Mouse (Mus musculus): ENCODE measurements around the gene Aqp3.
"Not testable (repeated sequence)": the region's sequence is repeated elsewhere in the genome, so short reads cannot be mapped to it uniquely, and the experiment has no call there.

The Aqp3 gene

DNA sequence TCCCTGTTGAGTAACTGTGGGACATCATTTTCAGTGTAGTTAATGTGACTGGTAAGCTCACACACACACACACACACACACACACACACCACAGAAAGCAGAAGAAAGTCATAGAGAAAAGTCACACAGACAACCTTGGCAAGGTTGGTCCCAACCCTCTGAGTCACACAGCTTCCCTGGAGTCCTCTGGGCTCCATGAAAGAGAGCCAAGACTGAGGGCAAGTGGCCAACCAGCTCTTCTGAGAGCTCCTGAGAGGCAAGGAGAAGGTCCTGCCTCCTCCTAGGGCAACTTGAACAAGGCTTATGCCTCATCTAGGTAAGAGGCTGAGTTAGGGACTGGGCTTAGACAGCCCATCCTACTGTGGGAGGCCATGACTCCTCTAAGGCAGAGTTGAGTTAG lies 4.9 kb upstream of the Aqp3 start:
- DNase-seq (ENCODE audit: low spot score in 2 of 2): no peak

DNA sequence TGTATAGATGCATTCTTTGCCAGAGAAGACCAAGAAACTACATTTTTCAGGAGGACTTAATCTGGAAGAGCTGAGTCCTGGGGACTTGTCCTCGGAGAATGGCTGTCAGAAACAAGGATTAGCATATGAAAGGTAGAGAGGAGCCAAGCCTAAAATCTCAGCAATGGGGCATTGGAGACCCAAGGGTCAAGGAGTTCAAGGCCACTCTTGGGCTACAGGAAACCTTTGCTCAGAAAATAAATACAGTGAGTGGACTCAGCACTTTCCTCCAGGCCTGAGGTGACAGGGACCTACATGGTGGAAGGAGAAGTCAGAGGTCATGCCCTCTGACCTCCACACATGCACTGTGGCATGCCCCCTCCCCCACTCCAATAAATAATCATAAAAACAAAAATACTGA lies 3.0 kb upstream of the Aqp3 start:
- DNase-seq (ENCODE audit: low spot score in 2 of 2): no peak

DNA sequence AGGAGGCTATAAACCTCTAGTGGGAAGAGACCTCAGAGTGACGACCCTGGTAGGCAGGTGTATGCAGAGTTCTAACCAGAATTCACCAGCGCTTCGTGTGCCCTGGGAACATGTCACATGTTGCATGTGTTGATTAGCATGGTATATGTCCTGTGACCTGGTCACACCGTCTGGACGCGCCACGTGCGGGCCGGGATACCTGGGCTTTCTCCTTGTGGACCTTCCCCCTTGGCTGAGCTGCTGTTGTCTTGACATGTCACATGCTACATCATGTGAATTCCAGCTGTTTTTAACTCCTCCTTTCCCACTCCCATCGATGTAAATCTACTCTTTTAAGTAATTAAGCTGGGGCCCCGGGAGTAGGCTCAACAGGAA lies 581 bp upstream of the Aqp3 start:
- no peak for DNase-seq (ENCODE audit: low spot score in 2 of 2)

DNA sequence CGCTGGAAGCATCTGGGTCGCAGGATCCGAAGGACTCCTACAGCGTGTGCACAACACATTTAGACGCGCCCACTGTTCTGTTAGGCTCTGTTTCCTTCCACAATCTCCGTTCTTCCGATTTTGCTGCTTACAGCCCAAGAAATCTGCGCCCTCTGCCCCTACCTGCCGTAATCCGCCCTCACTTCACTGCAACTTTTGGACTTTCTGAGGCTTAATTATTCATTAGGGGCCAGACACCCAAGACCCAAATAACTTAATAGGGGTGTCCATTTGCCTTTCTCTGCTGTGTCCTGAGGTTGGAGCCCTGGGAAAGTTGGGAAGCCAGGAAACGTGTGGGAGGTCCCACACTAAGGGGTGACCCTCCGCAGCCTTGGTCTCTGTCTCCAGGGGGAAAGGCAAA lies 602 bp downstream of the Aqp3 start:
- DNase-seq (ENCODE audit: low spot score in 2 of 2): no peak

DNA sequence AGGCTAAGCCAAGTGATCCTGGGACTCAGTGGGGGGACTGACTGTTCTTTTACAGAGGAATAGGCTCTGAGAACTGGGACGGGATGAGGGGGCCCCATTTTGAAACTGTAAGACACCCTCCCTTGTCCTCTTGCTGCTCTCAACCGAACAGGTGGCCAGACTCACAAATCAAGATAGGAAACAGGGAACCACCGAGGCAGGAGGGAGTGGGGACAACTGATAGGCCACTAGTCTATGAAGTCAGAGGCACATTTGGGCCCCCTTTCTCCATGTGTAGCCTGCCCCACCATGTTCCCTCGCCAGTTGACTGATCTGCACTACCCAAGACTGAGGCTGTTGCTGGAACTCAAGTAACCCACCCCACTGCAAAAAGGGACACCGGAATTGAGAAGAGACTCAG lies 1.2 kb downstream of the Aqp3 start:
- DNase-seq (ENCODE audit: low spot score in 2 of 2): no peak

DNA sequence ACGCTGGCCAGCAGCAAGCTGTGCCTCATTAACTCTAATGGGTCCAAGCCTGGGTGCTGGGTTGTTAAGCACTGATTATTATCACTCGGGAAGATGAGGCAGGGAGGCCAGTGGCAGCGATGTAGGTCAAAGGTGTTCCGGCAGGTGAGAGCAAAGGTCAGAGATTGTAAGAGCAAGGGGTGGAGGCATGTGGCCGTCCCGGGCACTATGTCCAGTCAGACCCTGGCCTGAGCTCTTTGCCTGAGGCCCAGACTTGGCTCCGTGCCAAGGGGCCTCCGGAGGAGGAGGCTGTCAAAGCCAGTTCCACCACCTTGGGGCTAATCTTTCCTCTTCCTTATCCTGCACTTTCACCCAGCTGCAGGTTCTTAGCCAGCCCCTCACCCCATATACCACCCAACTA lies 1.8 kb downstream of the Aqp3 start:
- no peak for DNase-seq (ENCODE audit: low spot score in 2 of 2)

DNA sequence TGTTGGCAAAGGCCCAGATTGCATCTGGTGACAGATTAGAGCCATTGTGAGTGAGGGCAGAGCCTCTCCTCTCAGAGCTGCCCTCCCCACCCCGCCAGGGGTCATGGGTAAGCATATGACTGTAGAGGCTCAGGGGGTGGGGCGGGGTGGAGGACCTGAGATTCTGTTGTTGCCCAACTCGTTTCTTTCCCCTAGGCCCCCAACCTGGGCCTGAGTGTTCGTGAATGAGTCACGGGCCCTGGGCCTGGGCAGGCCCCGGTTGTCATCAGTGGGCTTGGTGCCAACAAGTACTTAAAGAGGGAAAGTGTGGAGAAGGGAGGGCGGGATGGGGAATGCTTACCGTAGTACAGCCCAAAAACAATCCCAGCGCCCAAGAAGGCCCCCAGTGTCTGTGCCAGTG lies 3.6 kb downstream of the Aqp3 start:
- DNase-seq (ENCODE audit: low spot score in 2 of 2): no peak

DNA sequence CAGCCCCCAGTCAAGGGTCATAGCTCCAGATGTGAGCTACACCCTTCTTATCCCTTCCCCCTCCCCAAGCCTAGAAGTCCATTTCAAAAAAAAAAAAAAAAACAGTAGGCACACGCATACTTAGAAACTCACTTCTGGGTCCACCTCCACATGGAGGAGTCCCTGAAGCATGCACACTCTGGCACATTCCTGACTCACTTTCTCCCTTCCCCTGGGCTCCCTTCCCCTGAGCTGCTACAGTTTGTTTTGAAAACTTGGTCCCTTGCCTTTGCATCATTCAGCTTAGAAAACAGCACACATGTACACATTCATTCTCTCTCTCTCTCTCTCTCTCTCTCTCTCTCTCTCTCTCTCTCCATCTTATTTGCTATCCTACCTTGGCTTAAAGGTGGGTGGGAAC lies 5.0 kb downstream of the Aqp3 start:
- DNase-seq (ENCODE audit: low spot score in 2 of 2): no peak

DNA sequence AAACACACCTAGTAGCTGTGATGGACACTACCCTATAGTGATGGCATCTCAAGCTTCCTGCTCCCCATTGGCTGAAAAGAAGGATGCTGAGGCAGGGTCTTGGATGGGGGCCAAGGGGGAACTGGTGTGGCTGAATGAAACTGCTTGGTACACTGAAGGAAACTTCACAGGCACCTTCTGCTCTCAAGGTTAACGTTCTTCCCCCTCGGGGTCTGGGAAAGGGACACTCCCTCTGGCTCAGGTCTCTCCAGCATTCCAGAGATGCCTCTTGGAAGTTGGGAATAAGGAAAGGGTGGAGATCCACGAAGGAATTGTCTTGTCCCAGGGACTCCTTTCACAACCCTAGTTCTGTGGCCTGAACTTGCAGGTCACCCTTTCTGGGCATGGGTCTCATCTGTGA lies 6.6 kb downstream of the Aqp3 start:
- DNase-seq (ENCODE audit: low spot score in 2 of 2): no peak

DNA sequence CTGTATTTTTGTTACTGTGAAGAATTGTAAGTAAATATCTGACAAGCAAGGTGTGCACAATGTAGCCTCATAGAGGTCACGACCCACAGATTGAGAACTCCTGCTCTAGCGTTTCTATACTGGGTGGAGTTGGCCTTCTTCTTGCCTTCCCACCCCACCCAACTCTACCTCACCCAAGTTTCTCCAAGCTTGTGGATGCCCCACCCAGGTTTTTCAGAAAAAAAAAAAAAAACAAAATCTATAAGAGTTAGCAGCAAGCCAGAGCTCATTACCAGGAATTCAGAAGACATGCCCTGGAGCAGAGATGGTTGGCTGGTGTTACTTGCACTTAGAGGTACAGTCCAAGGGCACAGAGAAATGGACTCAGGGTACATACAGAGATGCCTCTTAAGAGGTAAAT lies 8.3 kb downstream of the Aqp3 start:
- DNase-seq (ENCODE audit: low spot score in 2 of 2): no peak

DNA sequence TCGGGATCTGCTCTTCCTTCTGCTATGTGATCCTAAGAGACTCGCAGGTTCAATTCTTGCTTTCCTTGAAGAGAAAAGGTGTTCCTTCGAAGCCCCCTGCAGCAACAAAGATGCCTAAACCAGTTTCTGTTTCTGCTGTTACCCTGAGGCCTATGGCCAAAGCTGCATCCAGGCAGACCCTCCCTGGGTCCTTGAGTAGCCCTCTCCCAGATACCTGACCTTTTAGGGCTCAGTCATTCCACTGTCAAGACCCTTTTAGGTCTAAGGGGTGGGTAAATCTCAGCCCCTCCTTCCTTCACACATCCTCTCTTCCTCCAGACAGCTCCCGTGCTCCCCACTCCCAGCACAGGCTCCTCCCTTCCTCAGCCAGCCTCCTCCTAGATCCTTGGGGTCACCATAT lies 8.8 kb downstream of the Aqp3 start:
- DNase-seq (ENCODE audit: low spot score in 2 of 2): no peak

DNA sequence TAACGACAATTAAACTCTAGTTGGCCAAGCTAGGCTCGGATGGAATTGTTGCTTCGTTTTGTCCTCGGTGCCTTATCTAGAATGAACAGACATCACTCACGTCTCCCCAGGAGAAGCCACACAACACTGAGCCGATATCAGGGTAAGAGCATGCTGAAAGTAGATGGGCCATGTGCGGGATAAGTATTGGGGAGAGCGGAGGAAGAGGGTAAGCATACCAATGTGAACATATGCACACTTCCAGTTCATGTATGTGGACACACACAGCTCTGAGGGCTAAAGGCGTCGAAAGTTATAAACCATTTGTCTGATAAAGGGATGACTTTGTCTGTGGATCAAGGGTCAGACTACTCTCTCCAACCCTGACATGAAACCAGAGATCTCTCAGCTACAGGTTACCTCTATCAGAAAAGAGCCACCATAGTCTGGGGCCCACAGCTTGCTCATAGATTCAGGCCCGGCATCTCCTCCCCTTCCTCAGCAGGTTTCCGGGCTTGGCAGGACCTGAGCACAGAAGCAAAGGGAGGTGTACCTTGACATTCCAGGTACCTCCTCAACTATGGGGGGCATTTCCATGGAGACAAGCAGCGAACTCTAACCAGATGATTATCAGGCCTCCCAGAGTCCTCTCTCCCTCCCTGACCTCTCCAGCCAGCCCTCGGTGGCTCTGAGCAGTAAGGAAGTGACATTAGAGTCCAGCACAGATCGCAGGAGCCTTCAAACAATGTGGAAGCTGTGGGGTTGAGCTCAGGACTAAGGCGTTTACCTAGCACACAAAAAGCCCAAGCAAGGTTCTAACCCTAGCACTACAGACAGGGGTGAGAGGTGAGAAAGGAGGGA lies 10.3 kb downstream of the Aqp3 start:
- DNase-seq (ENCODE audit: low spot score in 2 of 2): no peak

DNA sequence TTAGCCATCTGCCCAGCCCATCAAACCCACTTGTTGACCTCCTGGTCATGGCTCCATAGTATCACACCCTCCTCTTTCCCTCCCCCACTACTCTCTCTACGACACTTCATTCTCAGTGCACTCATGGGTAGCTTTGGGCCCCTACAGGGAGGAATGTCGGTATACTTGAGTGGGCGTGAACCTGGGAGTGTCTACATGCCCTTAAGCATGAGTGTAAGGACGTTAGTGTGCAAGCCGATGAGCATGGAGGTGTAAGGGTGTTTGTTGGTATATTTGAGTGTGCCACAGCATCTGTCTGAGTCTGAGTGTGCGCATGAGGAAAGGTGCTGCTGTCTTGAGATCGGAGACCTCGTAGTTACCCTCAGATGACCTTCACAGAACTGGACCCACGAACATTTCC lies 11.0 kb downstream of the Aqp3 start:
- DNase-seq (ENCODE audit: low spot score in 2 of 2): no peak

DNA sequence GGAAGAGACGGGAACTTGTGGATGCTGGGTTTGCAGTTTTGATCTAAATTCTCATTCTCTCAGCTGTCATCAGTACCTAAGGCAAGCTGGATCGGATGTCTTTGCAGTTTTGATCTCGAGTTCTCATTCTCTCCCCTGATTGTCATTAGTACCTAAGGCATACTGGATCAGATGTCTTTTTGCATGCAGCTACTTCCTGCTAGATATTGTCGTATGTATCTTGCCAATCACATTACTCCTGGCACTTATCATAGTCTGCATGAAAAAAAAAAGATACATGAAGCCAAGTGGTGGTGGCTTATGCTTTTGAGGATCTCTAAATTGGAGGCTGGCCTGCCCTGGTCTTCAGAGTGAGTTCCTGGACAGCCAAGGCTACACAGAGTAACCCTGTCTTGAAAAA lies 13.2 kb downstream of the Aqp3 start:
- DNase-seq (ENCODE audit: low spot score in 2 of 2): no peak

DNA sequence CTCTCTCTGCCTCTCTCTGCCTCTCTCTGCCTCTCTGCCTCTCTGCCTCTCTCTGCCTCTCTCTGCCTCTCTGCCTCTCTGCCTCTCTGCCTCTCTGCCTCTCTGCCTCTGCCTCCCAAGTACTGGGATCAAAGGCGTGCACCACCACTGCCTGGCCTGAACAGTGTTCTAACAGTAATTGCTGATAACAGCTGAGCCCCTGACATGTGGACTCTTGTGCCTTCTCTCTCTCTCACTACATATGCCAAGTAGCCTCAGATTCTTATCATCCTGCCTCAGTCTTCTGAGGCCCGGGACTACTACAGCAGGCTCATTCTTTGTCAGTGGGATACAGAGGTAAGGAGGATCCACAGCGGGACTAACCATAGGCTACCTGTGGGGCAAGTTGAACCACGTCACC lies 15.2 kb downstream of the Aqp3 start:
- DNase-seq (ENCODE audit: low spot score in 2 of 2): not testable (repeated sequence)

DNA sequence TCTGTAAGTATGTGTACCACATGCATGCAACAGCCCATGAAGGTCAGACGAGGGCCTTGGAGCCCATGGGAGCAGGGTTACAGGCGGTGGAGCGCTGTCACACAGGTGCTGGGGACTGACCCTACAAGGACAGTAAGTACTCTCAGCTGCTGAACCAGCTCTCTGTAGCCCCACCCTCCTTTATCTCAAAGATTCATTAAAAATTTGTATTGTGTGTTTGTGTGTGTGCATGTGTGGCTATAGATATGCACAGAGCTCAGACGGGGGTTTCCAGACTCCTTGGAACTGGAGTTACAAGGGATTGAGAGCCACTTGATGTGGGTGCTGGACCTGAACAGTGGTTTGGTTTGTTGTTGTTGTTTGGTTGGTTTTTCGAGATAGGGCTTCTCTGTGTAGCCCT lies 16.2 kb downstream of the Aqp3 start:
- DNase-seq (ENCODE audit: low spot score in 2 of 2): no peak

DNA sequence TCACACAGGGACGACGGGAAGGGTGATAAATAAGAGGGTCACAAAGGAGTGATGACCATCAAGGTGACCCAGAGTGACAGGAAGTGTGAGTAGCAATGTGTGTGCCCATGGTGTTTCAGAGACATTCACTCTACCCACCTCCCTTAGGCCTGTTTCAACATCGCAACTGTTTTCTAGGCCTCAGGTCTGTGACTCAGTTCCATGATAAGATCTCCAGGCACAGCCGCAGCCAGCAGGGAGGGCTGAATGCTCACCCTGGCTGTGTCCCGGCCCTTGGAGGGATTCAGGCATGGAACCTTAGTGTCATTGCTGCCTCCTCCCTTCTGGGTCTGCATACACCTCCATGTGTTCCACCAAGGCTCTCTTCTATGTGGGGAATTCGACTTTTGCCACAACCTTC lies 19.3 kb downstream of the Aqp3 start:
- no peak for DNase-seq (ENCODE audit: low spot score in 2 of 2)

DNA sequence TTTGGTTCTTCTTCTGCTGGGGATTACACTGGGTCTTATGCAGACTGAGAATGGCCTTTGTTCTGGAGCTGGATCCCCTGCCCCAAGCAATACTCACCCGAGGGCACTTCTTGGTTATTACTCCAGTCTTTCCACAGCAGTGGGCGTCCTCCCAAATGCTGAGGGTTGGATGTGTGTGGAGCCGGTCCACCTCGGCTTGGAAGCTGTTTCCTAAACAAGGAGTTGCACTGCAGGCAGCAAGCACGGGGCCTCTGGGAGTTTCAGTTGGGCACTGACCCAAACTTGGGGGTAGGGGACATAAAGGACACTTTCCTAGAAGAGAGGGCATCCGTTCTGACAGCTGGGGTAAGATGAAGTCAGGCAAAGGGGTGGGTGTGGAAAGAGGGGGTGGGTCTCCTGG lies 23.5 kb downstream of the Aqp3 start:
- no peak for DNase-seq (ENCODE audit: low spot score in 2 of 2)

DNA sequence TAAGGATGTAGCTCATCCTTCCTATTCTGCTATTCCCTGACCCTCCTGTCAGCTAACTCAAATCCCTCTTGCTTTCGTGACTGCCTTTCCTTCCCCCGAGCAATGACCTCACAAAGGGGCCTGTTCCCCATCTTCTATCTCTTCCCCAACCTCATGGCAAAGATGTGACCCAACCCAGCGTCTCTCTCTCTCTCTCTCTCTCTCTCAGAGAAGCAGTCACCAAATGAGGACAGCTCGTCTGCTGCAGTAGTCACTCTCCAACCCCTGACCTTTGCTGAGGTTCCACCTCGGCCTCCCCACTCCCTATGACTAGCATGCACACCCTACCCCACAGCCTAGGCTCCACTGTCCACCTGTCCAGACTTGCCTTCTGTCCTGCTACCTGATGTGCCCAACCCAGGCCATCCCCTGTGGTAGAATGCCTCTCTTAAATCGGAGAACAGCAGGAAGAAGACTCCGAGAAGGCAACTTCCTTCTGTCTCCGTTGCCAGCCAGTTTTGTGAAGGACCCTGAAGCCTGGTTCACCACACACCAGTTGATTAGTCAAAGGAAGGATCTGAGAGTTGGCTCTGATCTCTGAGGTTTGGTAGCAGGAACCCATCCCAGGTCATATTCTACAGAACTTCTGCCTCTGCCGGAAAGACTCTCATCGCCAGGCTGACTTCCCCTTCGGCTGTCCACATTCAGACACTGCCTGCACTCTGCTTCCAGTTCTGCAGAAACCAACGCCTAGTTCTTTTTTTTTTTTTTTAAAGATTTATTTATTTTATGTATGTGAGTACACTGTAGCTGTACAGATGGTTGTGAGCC lies 24.8 kb downstream of the Aqp3 start:
- no peak for DNase-seq (ENCODE audit: low spot score in 2 of 2)

DNA sequence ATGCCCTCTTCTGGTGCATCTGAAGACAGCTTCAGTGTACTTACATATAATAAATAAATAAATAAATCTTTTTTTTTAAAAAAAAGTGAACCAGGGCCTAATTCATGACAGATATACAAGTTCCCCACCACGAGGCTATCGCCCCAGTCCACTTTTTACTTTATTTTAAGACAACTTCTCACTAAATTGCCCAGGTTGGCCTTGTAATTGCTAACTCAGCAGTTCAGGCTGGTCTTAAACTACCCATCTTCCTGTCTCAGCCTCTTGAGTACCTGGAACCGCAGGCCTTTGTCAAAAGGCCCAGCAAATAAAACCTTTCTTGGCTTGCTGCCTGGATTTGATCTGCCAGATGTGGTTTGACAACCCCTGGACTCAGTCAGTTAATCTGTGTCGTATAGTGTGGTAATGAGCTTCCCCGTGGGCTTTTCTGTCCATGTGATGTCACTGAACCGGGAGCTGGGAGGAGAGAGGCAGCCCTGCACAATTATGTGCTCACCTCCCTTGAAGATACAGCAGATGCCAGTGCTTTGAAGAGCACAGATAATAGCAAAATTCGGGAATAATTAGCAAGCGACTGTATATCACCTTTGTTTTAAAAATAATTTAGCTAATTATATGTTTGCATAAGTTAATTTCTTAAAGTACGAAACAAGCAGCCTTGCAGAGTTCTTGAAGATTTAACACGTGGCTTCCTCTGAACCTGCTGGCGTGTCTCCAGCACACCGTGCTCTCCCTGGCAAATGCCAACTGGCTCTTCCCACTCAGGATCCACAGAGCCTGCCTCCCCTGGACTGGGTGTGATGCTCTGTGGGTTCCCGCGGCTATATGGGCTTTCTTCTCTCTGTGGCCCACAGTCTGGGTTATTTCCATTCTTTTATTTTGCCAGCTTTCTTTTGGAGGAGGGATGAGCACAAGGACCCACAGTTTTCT lies 26.2 kb downstream of the Aqp3 start:
- no peak for DNase-seq (ENCODE audit: low spot score in 2 of 2)

DNA sequence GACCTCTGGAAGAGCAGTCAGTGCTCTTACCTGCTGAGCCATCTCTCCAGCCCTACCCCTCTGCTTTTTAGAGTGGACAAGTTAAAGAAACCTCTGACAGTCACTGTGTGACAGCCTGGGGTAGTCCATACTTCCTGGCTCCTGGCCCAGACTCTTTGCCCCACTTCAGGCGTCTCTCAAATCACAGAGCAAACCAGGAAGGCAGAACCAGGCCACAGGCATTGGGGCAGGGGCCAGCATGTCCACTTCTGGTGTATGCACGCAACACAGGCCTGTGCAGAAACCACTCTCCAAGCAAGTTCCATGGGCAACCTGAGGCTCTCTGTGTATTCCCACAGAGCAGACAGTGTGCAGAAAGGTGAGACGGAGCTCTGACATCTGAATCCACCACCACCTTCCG lies 32.8 kb downstream of the Aqp3 start:
- no peak for DNase-seq (ENCODE audit: low spot score in 2 of 2)
